Mouse (Mus musculus) midbrain, embryonic 12.5 days (tissue): Measurements from ENCODE around the gene Dll3. TPM values are rescaled to one million over a fixed set of nuclear protein-coding genes. Genes with fewer than 3 reads are reported as not detected.

ENCODE experiments used
- ATAC-seq: fragments of 200-750 bp; cut with Nextera tagmentation; 2 replicates; pipeline ENCODE4 v1.8.0; 2017; ENCODE audit warnings: low read depth, moderate TSS enrichment, moderate library complexity; ENCODE audit not compliant: low FRiP score
- H3K27ac ChIP-seq: fragments of 300-500 bp; sonication (generic); replicated peaks from 2 replicates; pipeline ENCODE4 v1.5.1; 2016; ENCODE audit warnings: mild to moderate bottlenecking
- H3K27me3 ChIP-seq: fragments of 300-500 bp; sonication (generic); 2 replicates; pipeline ENCODE4 v1.6.1; 2016; ENCODE audit warnings: mild to moderate bottlenecking
- H3K36me3 ChIP-seq: fragments of 300-500 bp; sonication (generic); 2 replicates; pipeline ENCODE4 v1.6.1; 2016
- H3K4me1 ChIP-seq: fragments of 300-500 bp; sonication (generic); 2 replicates; pipeline ENCODE4 v1.6.1; 2016
- H3K4me2 ChIP-seq: fragments of 300-500 bp; sonication (generic); replicated peaks from 2 replicates; pipeline ENCODE4 v1.6.1; 2016; ENCODE audit warnings: mild to moderate bottlenecking, moderate library complexity
- H3K4me3 ChIP-seq: fragments of 300-500 bp; sonication (generic); 2 replicates; pipeline ENCODE4 v1.5.1; 2016; ENCODE audit warnings: mild to moderate bottlenecking
- H3K9ac ChIP-seq: fragments of 300-500 bp; sonication (generic); replicated peaks from 2 replicates; pipeline ENCODE4 v1.6.1; 2016; ENCODE audit warnings: mild to moderate bottlenecking, moderate library complexity
- H3K9me3 ChIP-seq: fragments of 300-500 bp; sonication (generic); 2 replicates; pipeline ENCODE4 v1.6.1; 2016; ENCODE audit warnings: mild to moderate bottlenecking
- WGBS: fragments of 180-500 bp; shearing (Covaris S2); methylation state at CpG from one replicate; pipeline ENCODE4 v1.1.7; 2016; 5-methylcytosine and 5-hydroxymethylcytosine counted together
- polyA plus RNA-seq: library from polyadenylated mRNA; unstranded; fragments of >200 nt; fragmentation: Nextera tagmentation; extraction: Ambion mirVana; gene quantifications from 2 replicates; pipeline ENCODE4 v1.2.1, GENCODE M21; 2016

Gene Dll3
- polyA plus RNA-seq, 1 experiment from 2014 or later = 91.4 TPM

- peaks cover 27% of the 10 kb centered on the region for H3K36me3 ChIP-seq
- no peaks in the 10 kb centered on the region for H3K27me3 ChIP-seq
- no peaks in the 10 kb centered on the region for H3K9me3 ChIP-seq
- peaks cover 12% of the 10 kb centered on the region for H3K4me1 ChIP-seq
- no peak overlapping the region for H3K9ac ChIP-seq
- no peak overlapping the region for H3K4me2 ChIP-seq
- no peak overlapping the region for H3K27ac ChIP-seq
- ATAC-seq = no peak
- WGBS = 93% methylated on average over 4 of the region's 4 CpGs
- H3K4me3 ChIP-seq = no peak overlapping the region
These were observed 32.5 kb upstream of the Dll3 start for GRCm38 (mm10) chr7:28334534-28334933.

GRCm38 (mm10) chr7:28328260-28328659 lies 26.2 kb upstream of the Dll3 start:
- Histone ChIP-seq H3K4me1 (no peaks in the 10 kb centered on the region), H3K4me2 (no peak overlapping the region), H3K9ac (no peak overlapping the region), H3K27me3 (no peaks in the 10 kb centered on the region), H3K4me3 (no peak overlapping the region), H3K27ac (no peak overlapping the region), H3K36me3 (peaks cover 85% of the 10 kb centered on the region), H3K9me3 (no peaks in the 10 kb centered on the region)
- WGBS = 98% methylated on average over 2 of the region's 2 CpGs
- no peak for ATAC-seq

GRCm38 (mm10) chr7:28326457-28326856 lies 24.4 kb upstream of the Dll3 start:
- H3K4me3 ChIP-seq = no peak overlapping the region
- peaks cover 99% of the 10 kb centered on the region for H3K36me3 ChIP-seq
- H3K9ac ChIP-seq = no peak overlapping the region

DNA sequence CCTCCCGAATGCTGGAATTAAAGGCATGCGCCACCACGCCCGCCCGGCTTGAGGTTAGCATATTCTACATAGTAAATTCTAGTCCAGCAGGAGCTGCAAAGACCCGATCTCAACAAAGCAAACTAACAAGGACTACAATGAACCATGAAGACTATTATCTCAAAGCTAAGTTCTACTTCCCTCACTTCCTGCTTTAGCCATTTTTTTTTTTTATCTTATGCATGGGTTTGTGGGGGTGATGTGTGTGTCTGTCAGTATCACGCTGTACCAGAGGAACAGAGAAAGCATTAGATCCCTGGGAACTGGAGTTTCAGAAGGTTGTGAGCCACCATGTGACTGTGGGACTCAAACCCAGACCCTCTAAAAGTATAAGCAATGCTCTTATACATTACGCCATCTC lies 23.3 kb upstream of the Dll3 start:
- no peak for ATAC-seq
- Histone ChIP-seq H3K36me3 (peaks cover 99% of the 10 kb centered on the region), H3K27ac (no peak overlapping the region), H3K4me2 (no peak overlapping the region), H3K9me3 (no peaks in the 10 kb centered on the region), H3K27me3 (no peaks in the 10 kb centered on the region), H3K9ac (no peak overlapping the region), H3K4me3 (no peak overlapping the region), H3K4me1 (no peaks in the 10 kb centered on the region)
- 91% methylated on average over 8 of the region's 8 CpGs for WGBS

More at GRCm38 (mm10) chr7:28326457-28326856, 24.4 kb upstream of the Dll3 start:
- 84% methylated on average over 4 of the region's 4 CpGs for WGBS
- Histone ChIP-seq H3K4me1 (no peaks in the 10 kb centered on the region), H3K27me3 (no peaks in the 10 kb centered on the region), H3K4me2 (no peak overlapping the region), H3K27ac (no peak overlapping the region), H3K9me3 (no peaks in the 10 kb centered on the region)
- no peak for ATAC-seq

GRCm38 (mm10) chr7:28321974-28322720 lies 20.1 kb upstream of the Dll3 start:
- Histone ChIP-seq H3K9ac (no peak overlapping the region), H3K27ac (no peak overlapping the region), H3K4me2 (no peak overlapping the region), H3K4me3 (no peak overlapping the region), H3K27me3 (no peaks in the 10 kb centered on the region), H3K9me3 (no peaks in the 10 kb centered on the region), H3K36me3 (peaks cover 100% of the 10 kb centered on the region), H3K4me1 (no peaks in the 10 kb centered on the region)
- no peak for ATAC-seq
- WGBS = 92% methylated on average over 15 of the region's 15 CpGs

GRCm38 (mm10) chr7:28318714-28319113 lies 16.7 kb upstream of the Dll3 start:
- Histone ChIP-seq H3K4me1 (no peaks in the 10 kb centered on the region), H3K36me3 (peaks cover 99% of the 10 kb centered on the region), H3K27ac (no peak overlapping the region), H3K4me2 (no peak overlapping the region), H3K4me3 (no peak overlapping the region), H3K9me3 (no peaks in the 10 kb centered on the region), H3K27me3 (no peaks in the 10 kb centered on the region), H3K9ac (no peak overlapping the region)
- no peak for ATAC-seq
- 94% methylated on average over 17 of the region's 17 CpGs for WGBS

DNA sequence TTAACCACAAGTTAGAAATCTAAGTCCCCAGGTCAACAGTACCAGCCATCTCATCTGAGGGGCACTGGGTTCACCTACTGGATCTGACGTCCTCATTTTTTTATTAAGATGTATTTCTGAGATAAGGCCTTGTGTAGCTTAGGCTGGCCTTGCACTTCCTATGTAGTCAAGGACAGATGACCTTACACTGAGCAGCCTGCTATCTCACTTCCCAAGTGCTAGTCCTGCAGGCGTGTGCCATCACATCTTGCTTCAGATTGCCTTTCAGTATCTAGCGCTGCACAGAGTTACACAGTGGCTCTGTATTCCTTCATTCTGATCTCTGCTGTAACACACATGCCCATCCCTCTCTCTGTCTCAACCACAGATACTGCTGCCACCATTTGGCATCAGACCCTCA lies 16.0 kb upstream of the Dll3 start:
- Histone ChIP-seq H3K4me3 (no peak overlapping the region), H3K4me1 (no peaks in the 10 kb centered on the region), H3K36me3 (peaks cover 92% of the 10 kb centered on the region), H3K27ac (no peak overlapping the region), H3K9ac (no peak overlapping the region), H3K4me2 (no peak overlapping the region), H3K27me3 (no peaks in the 10 kb centered on the region), H3K9me3 (no peaks in the 10 kb centered on the region)
- WGBS = 92% methylated on average over 3 of the region's 3 CpGs
- no peak for ATAC-seq

- Histone ChIP-seq H3K27ac (peak within 1 kb of the TSS; percentile 77), H3K4me3 (peak within 1 kb of the TSS; percentile 97), H3K4me2 (peak within 1 kb of the TSS; percentile 91), H3K36me3 (peaks cover 63% of the 10 kb centered on the region), H3K9ac (peak within 1 kb of the TSS; percentile 92), H3K9me3 (no peaks in the 10 kb centered on the region), H3K4me1 (peaks cover 17% of the 10 kb centered on the region), H3K27me3 (no peaks in the 10 kb centered on the region)
- under 1% methylated on average over 40 of the region's 45 CpGs for WGBS
- ATAC-seq = peak; percentile 97
These were observed 10.0 kb upstream of the Dll3 start, which contains the start of gene Timm50 for GRCm38 (mm10) chr7:28311926-28312543. TSS of gene Timm50 (minus strand) at chr7:28312072.

DNA sequence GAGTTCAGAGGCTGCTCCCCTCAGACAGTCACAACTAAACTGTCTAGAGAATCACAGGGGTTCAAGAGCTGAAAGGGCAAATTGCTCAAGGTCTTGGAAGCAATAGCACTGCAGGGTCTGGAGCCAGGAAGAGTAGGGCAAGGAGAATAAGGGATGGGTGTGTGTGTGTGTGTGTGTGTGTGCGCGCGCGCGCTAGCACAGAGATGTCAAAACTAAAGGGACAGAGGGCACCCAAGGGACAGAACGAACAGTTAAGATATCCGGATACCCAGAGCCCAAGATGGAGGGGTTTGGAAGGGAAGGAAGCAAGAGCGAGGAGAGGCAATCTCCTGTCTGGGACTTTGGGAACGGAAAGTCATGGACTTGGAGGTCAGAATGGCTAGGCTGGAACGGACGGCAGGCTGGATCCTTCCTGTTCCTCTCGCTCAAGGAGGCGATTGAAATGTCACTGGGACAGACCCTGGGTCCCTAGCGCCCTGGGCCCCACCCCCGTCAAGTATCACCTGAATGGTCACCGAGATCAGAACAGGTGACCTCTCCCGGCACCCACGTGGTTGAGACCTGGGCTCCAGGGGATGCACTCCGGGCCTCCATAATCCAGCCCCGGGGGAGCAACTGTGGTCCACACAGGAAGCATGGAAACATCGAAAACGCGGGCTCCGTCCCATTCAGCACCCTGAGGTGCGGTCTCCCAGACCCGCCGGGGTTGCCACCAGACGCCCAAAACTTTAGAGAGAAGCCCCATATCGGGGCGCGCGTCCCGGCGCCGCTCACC lies 9.3 kb upstream of the Dll3 start:
- peak; percentile 73 for ATAC-seq
- peak overlapping the region; percentile 92 for H3K9ac ChIP-seq
- H3K36me3 ChIP-seq = peaks cover 63% of the 10 kb centered on the region

DNA sequence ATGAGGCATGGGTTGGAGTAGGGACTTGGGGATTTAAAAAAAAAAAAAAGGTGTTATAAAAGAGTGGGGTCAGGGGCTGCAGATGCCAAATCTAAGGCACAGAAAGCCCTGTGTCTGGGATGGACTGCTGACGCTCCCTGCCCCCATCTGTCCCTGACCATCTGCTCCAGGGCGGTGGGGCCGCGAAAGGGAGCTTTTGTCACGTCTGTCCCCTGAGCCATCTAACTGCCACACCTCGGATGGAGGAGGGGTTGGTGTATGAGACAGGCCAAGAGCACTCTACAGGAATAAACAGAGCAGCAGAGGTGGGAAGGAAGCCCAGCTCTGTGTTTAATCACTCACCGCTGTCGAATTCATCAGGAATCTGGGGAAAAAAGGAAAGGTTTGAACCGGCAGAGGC lies 7.7 kb upstream of the Dll3 start:
- 0 out of 2 replicates have a peak overlapping the region, but pooled peaks have one; percentile 31 for H3K9ac ChIP-seq
- peak overlapping the region; percentile 97; the same call in 1 of the 2 replicates for H3K4me3 ChIP-seq
- ATAC-seq = peak; percentile 41
- peak overlapping the region; percentile 91 for H3K4me2 ChIP-seq
- peaks cover 63% of the 10 kb centered on the region for H3K36me3 ChIP-seq
- 48% methylated on average over 9 of the region's 9 CpGs for WGBS
- no peaks in the 10 kb centered on the region for H3K9me3 ChIP-seq
- peaks cover 17% of the 10 kb centered on the region for H3K4me1 ChIP-seq
- H3K27ac ChIP-seq = peak overlapping the region; percentile 75
- H3K27me3 ChIP-seq = no peaks in the 10 kb centered on the region

More for the DNA sequence above, 9.3 kb upstream of the Dll3 start:
- no peaks in the 10 kb centered on the region for H3K9me3 ChIP-seq
- peaks cover 17% of the 10 kb centered on the region for H3K4me1 ChIP-seq
- H3K27me3 ChIP-seq = no peaks in the 10 kb centered on the region
- peak overlapping the region; percentile 77 for H3K27ac ChIP-seq
- WGBS = 8% methylated on average over 35 of the region's 35 CpGs
- peak overlapping the region; percentile 97 for H3K4me3 ChIP-seq
- peak overlapping the region; percentile 91 for H3K4me2 ChIP-seq

DNA sequence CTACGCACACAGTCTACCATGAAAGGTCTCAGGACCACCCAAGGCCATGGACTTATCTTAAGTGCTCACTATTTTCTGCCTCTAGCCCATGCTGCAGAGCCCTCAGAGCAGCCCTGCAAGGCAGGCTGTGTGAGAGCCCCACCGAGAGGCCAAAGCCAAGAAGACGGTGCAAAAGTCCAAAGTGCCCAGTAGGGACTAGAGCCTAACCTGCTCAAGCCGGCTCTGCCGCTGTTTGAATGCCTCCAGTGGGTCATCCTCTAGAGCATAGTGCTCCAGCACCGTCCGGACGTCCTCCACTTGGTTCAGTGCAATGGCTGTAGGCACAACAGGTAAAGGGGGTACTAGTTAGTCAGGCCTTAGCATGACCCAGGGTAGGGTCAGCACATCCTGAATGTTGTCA lies 4.2 kb upstream of the Dll3 start:
- H3K4me2 ChIP-seq = no peak overlapping the region
- WGBS = 97% methylated on average over 8 of the region's 8 CpGs
- H3K36me3 ChIP-seq = peaks cover 55% of the 10 kb centered on the region

GRCm38 (mm10) chr7:28305641-28306040 lies 3.6 kb upstream of the Dll3 start:
- no peak for ATAC-seq
- H3K4me2 ChIP-seq = no peak overlapping the region
- H3K9me3 ChIP-seq = no peaks in the 10 kb centered on the region
- H3K36me3 ChIP-seq = peaks cover 55% of the 10 kb centered on the region
- no peak overlapping the region for H3K9ac ChIP-seq
- H3K4me1 ChIP-seq = peaks cover 39% of the 10 kb centered on the region
- H3K4me3 ChIP-seq = no peak overlapping the region
- no peak overlapping the region for H3K27ac ChIP-seq
- WGBS = 90% methylated on average over 10 of the region's 10 CpGs
- H3K27me3 ChIP-seq = peaks cover 9% of the 10 kb centered on the region; the same call in 1 of the 2 replicates

More for the DNA sequence above, 4.2 kb upstream of the Dll3 start:
- no peak overlapping the region for H3K27ac ChIP-seq
- no peak overlapping the region for H3K9ac ChIP-seq
- H3K4me1 ChIP-seq = peaks cover 41% of the 10 kb centered on the region
- H3K4me3 ChIP-seq = no peak overlapping the region
- peaks cover 5% of the 10 kb centered on the region; the same call in 1 of the 2 replicates for H3K27me3 ChIP-seq
- ATAC-seq = no peak
- H3K9me3 ChIP-seq = no peaks in the 10 kb centered on the region
